Mouse (Mus musculus) embryonic facial prominence, embryonic 15.5 days (tissue): ENCODE measurements around the gene Rps6kb2. TPM values are rescaled to one million over a fixed set of nuclear protein-coding genes. Genes with fewer than 3 reads are reported as not detected.

Experiments used
- ATAC-seq: fragments of 200-750 bp; cut with Nextera tagmentation; 2 replicates; pipeline ENCODE4 v1.8.0; 2017; ENCODE audit warnings: low read depth, moderate TSS enrichment; ENCODE audit not compliant: insufficient number of reproducible peaks, low FRiP score, low TSS enrichment
- H3K27ac ChIP-seq: fragments of 300-500 bp; sonication (generic); replicated peaks from 2 replicates; pipeline ENCODE4 v1.5.1; 2015; ENCODE audit warnings: mild to moderate bottlenecking, inconsistent platforms
- H3K27me3 ChIP-seq: fragments of 300-500 bp; sonication (generic); 2 replicates; pipeline ENCODE4 v1.6.1; 2015; ENCODE audit warnings: inconsistent platforms
- H3K36me3 ChIP-seq: fragments of 300-500 bp; sonication (generic); 2 replicates; pipeline ENCODE4 v1.6.1; 2015; ENCODE audit warnings: mild to moderate bottlenecking, inconsistent platforms
- H3K4me1 ChIP-seq: fragments of 300-500 bp; sonication (generic); 2 replicates; pipeline ENCODE4 v1.6.1; 2015; ENCODE audit warnings: inconsistent platforms
- H3K4me2 ChIP-seq: fragments of 300-500 bp; sonication (generic); replicated peaks from 2 replicates; pipeline ENCODE4 v1.6.1; 2015; ENCODE audit warnings: mild to moderate bottlenecking, inconsistent platforms
- H3K4me3 ChIP-seq: fragments of 300-500 bp; sonication (generic); replicated peaks from 2 replicates; pipeline ENCODE4 v1.5.1; 2015; ENCODE audit warnings: mild to moderate bottlenecking, inconsistent platforms
- H3K9ac ChIP-seq: fragments of 300-500 bp; sonication (generic); 2 replicates; pipeline ENCODE4 v1.6.1; 2015; ENCODE audit warnings: inconsistent platforms
- H3K9me3 ChIP-seq: fragments of 300-500 bp; sonication (generic); replicated peaks from 2 replicates; pipeline ENCODE4 v1.6.1; 2016; ENCODE audit warnings: inconsistent platforms
- WGBS: fragments of 180-500 bp; shearing (Covaris S2); methylation state at CpG from one replicate; pipeline ENCODE4 v1.1.7; 2015; 5-methylcytosine and 5-hydroxymethylcytosine counted together
- polyA plus RNA-seq: library from polyadenylated mRNA; unstranded; fragments of >200 nt; fragmentation: Nextera tagmentation; extraction: Ambion mirVana; gene quantifications from 2 replicates; pipeline ENCODE4 v1.2.1, GENCODE M21; 2015

Rps6kb2 gene
- polyA plus RNA-seq, 1 experiment from 2014 or later: 70.4 TPM

- Histone ChIP-seq H3K4me1 (peaks cover 29% of the 10 kb centered on the region), H3K4me2 (no peak overlapping the region), H3K36me3 (no peaks in the 10 kb centered on the region), H3K27ac (no peak overlapping the region), H3K4me3 (no peak overlapping the region), H3K9me3 (no peaks in the 10 kb centered on the region), H3K27me3 (no peaks in the 10 kb centered on the region), H3K9ac (no peak overlapping the region)
- ATAC-seq: no peak
- 77% methylated on average over 9 of the region's 9 CpGs for WGBS
These were observed 3.7 kb upstream of the Rps6kb2 start for GRCm38 (mm10) chr19:4166678-4167476.

- Histone ChIP-seq H3K36me3 (peaks cover 18% of the 10 kb centered on the region), H3K9me3 (no peaks in the 10 kb centered on the region), H3K27me3 (no peaks in the 10 kb centered on the region), H3K4me1 (peaks cover 14% of the 10 kb centered on the region), H3K4me2 (no peak overlapping the region), H3K9ac (no peak overlapping the region), H3K27ac (no peak overlapping the region), H3K4me3 (no peak overlapping the region)
- WGBS: 80% methylated on average over 2 of the region's 2 CpGs
- ATAC-seq: no peak
These were observed 1.6 kb upstream of the Rps6kb2 start for GRCm38 (mm10) chr19:4164721-4165120.

- WGBS: 77% methylated on average over 3 of the region's 3 CpGs
- H3K27ac ChIP-seq: no peak overlapping the region
- H3K9me3 ChIP-seq: no peaks in the 10 kb centered on the region
- H3K27me3 ChIP-seq: no peaks in the 10 kb centered on the region
- ATAC-seq: no peak
- peaks cover 12% of the 10 kb centered on the region for H3K4me1 ChIP-seq
- no peak overlapping the region for H3K9ac ChIP-seq
- H3K36me3 ChIP-seq: peaks cover 25% of the 10 kb centered on the region
- H3K4me3 ChIP-seq: no peak overlapping the region
- no peak overlapping the region for H3K4me2 ChIP-seq
These were observed 946 bp upstream of the Rps6kb2 start for GRCm38 (mm10) chr19:4164100-4164499.

GRCm38 (mm10) chr19:4163543-4163887, 361 bp upstream of the Rps6kb2 start:
- whole genome bisulfite sequencing: 30% methylated on average over 4 of the region's 4 CpGs

GRCm38 (mm10) chr19:4159049-4159448, 4.1 kb downstream of the Rps6kb2 start:
- H3K4me3 ChIP-seq: no peak overlapping the region
- ATAC-seq: no peak
- WGBS: 97% methylated on average over 8 of the region's 8 CpGs
- H3K36me3 ChIP-seq: peaks cover 61% of the 10 kb centered on the region
- H3K9me3 ChIP-seq: no peaks in the 10 kb centered on the region
- H3K4me1 ChIP-seq: peaks cover 12% of the 10 kb centered on the region
- H3K4me2 ChIP-seq: no peak overlapping the region
- H3K9ac ChIP-seq: no peak overlapping the region
- no peak overlapping the region for H3K27ac ChIP-seq
- no peaks in the 10 kb centered on the region for H3K27me3 ChIP-seq

More at GRCm38 (mm10) chr19:4163543-4163887, 361 bp upstream of the Rps6kb2 start:
- H3K9me3 ChIP-seq: no peaks in the 10 kb centered on the region
- H3K4me3 ChIP-seq: peak overlapping the region; percentile 77
- peaks cover 12% of the 10 kb centered on the region for H3K4me1 ChIP-seq
- no peak for ATAC-seq
- H3K36me3 ChIP-seq: peaks cover 30% of the 10 kb centered on the region
- H3K27me3 ChIP-seq: no peaks in the 10 kb centered on the region
- peak overlapping the region; percentile 55 for H3K4me2 ChIP-seq
- peak overlapping the region; percentile 70 for H3K27ac ChIP-seq
- H3K9ac ChIP-seq: peak overlapping the region; percentile 44

- H3K9ac ChIP-seq: no peak overlapping the region
- no peak for ATAC-seq
- H3K4me2 ChIP-seq: no peak overlapping the region
- WGBS: 88% methylated on average over 12 of the region's 12 CpGs
- no peak overlapping the region for H3K27ac ChIP-seq
- H3K4me1 ChIP-seq: no peaks in the 10 kb centered on the region
- no peak overlapping the region for H3K4me3 ChIP-seq
- H3K9me3 ChIP-seq: no peaks in the 10 kb centered on the region
- H3K36me3 ChIP-seq: peaks cover 79% of the 10 kb centered on the region
- H3K27me3 ChIP-seq: no peaks in the 10 kb centered on the region
These were observed 6.4 kb downstream of the Rps6kb2 start for GRCm38 (mm10) chr19:4156771-4157170.

GRCm38 (mm10) chr19:4156073-4156579, 7.0 kb downstream of the Rps6kb2 start:
- peaks cover 77% of the 10 kb centered on the region for H3K36me3 ChIP-seq
- no peak for ATAC-seq
- no peak overlapping the region for H3K27ac ChIP-seq
- no peaks in the 10 kb centered on the region for H3K4me1 ChIP-seq
- no peaks in the 10 kb centered on the region for H3K27me3 ChIP-seq
- H3K4me2 ChIP-seq: no peak overlapping the region
- H3K9ac ChIP-seq: no peak overlapping the region
- H3K9me3 ChIP-seq: no peaks in the 10 kb centered on the region
- no peak overlapping the region for H3K4me3 ChIP-seq
- 67% methylated on average over 20 of the region's 20 CpGs for WGBS

GRCm38 (mm10) chr19:4155223-4156072, 7.7 kb downstream of the Rps6kb2 start:
- Histone ChIP-seq H3K36me3 (peaks cover 77% of the 10 kb centered on the region), H3K4me1 (no peaks in the 10 kb centered on the region), H3K4me2 (no peak overlapping the region), H3K4me3 (no peak overlapping the region), H3K27ac (no peak overlapping the region), H3K9ac (no peak overlapping the region), H3K27me3 (no peaks in the 10 kb centered on the region), H3K9me3 (no peaks in the 10 kb centered on the region)
- ATAC-seq: no peak
- 65% methylated on average over 6 of the region's 6 CpGs for WGBS

GRCm38 (mm10) chr19:4154437-4155222, 8.5 kb downstream of the Rps6kb2 start:
- WGBS: 70% methylated on average over 13 of the region's 13 CpGs
- Histone ChIP-seq H3K4me1 (peaks cover 7% of the 10 kb centered on the region), H3K27ac (no peak overlapping the region), H3K27me3 (no peaks in the 10 kb centered on the region), H3K4me2 (no peak overlapping the region), H3K9me3 (no peaks in the 10 kb centered on the region), H3K36me3 (peaks cover 78% of the 10 kb centered on the region), H3K4me3 (no peak overlapping the region), H3K9ac (no peak overlapping the region)
- ATAC-seq: no peak

GRCm38 (mm10) chr19:4153232-4153654, 9.9 kb downstream of the Rps6kb2 start, which contains the start of gene Ptprcap:
TSS of gene Ptprcap (plus strand) at chr19:4153604.
- no peaks in the 10 kb centered on the region for H3K9me3 ChIP-seq
- no peak within 1 kb of the TSS for H3K4me3 ChIP-seq
- H3K27me3 ChIP-seq: no peaks in the 10 kb centered on the region
- H3K9ac ChIP-seq: no peak within 1 kb of the TSS
- H3K36me3 ChIP-seq: peaks cover 64% of the 10 kb centered on the region
- H3K4me1 ChIP-seq: peaks cover 16% of the 10 kb centered on the region
- no peak within 1 kb of the TSS for H3K27ac ChIP-seq
- H3K4me2 ChIP-seq: no peak within 1 kb of the TSS
- no peak for ATAC-seq
- WGBS: 74% methylated on average over 11 of the region's 11 CpGs
